Mouse (Mus musculus): ENCODE results near the gene Mlh1.
A peak's percentile ranks its signal among the peaks of the same experiment; 100 is the strongest.

The Mlh1 gene

GRCm38 (mm10) chr9:111220551-111221080 is 51.0 kb downstream of the Mlh1 start:
- no peak for ATAC-seq (ENCODE audit: low TSS enrichment)

GRCm38 (mm10) chr9:111216424-111216823 is 55.2 kb downstream of the Mlh1 start:
- ATAC-seq (ENCODE audit: low TSS enrichment): no peak

GRCm38 (mm10) chr9:111213501-111213900 is 58.1 kb downstream of the Mlh1 start:
- ATAC-seq (ENCODE audit: low TSS enrichment): no peak

GRCm38 (mm10) chr9:111211122-111212041 is 60.2 kb downstream of the Mlh1 start:
- no peak for ATAC-seq (ENCODE audit: low TSS enrichment)

GRCm38 (mm10) chr9:111210412-111210811 is 61.2 kb downstream of the Mlh1 start:
- no peak for ATAC-seq (ENCODE audit: low TSS enrichment)

GRCm38 (mm10) chr9:111209158-111209699 is 62.4 kb downstream of the Mlh1 start:
- ATAC-seq (ENCODE audit: low TSS enrichment): no peak

GRCm38 (mm10) chr9:111208185-111208584 is 63.4 kb downstream of the Mlh1 start:
- ATAC-seq (ENCODE audit: low TSS enrichment): no peak

- no peak for ATAC-seq (ENCODE audit: low TSS enrichment)
These were observed 63.9 kb downstream of the Mlh1 start for GRCm38 (mm10) chr9:111207683-111208082.

- ATAC-seq (ENCODE audit: low TSS enrichment): peak; percentile 91
These were observed 66.8 kb downstream of the Mlh1 start for GRCm38 (mm10) chr9:111204601-111205375.

GRCm38 (mm10) chr9:111200208-111200607 is 71.4 kb downstream of the Mlh1 start:
- ATAC-seq (ENCODE audit: low TSS enrichment): no peak

GRCm38 (mm10) chr9:111198332-111198731 is 73.3 kb downstream of the Mlh1 start:
- ATAC-seq (ENCODE audit: low TSS enrichment): no peak

GRCm38 (mm10) chr9:111197712-111198111 is 73.9 kb downstream of the Mlh1 start:
- no peak for ATAC-seq (ENCODE audit: low TSS enrichment)

GRCm38 (mm10) chr9:111197116-111197515 is 74.5 kb downstream of the Mlh1 start:
- no peak for ATAC-seq (ENCODE audit: low TSS enrichment)

GRCm38 (mm10) chr9:111193211-111193610 is 78.4 kb downstream of the Mlh1 start:
- ATAC-seq (ENCODE audit: low TSS enrichment): no peak

- ATAC-seq (ENCODE audit: low TSS enrichment): no peak
These were observed 82.9 kb downstream of the Mlh1 start for GRCm38 (mm10) chr9:111188731-111189130.

GRCm38 (mm10) chr9:111186861-111187260 is 84.7 kb downstream of the Mlh1 start:
- ATAC-seq (ENCODE audit: low TSS enrichment): no peak

- no peak for ATAC-seq (ENCODE audit: low TSS enrichment)
These were observed 86.7 kb downstream of the Mlh1 start for GRCm38 (mm10) chr9:111184929-111185328.

GRCm38 (mm10) chr9:111182176-111182575 is 89.4 kb downstream of the Mlh1 start:
- ATAC-seq (ENCODE audit: low TSS enrichment): peak; percentile 96

- no peak for ATAC-seq (ENCODE audit: low TSS enrichment)
These were observed 92.6 kb downstream of the Mlh1 start for GRCm38 (mm10) chr9:111178971-111179370.
